Mouse (Mus musculus): Measurements from ENCODE around the gene Gpr135. TPM values are rescaled to one million over a fixed set of nuclear protein-coding genes. Genes with fewer than 3 reads are reported as not detected.

Gpr135 gene
- polyA plus RNA-seq (2015; fragmentation: Nextera tagmentation; extraction: Ambion mirVana), result 0.54 and 0.62 TPM in 2 replicates

GRCm38 (mm10) chr12:72070327-72071269, at the start of gene Gpr135:
Gpr135 (minus strand) TSS chr12:72071125.
- Histone ChIP-seq H3K9ac (ENCODE audit: low read length) (peak within 1 kb of the TSS; percentile 59), H3K27me3 (ENCODE audit: control insufficient read depth, insufficient read depth, low read length) (peaks cover 4% of the 10 kb centered on the region; the same call in 1 of the 2 replicates), H3K4me1 (replicated peaks; ENCODE audit: control insufficient read depth, insufficient read depth) (0 out of 2 replicates have a peak, but pooled peaks cover 2% of the 10 kb centered on the region), H3K4me2 (replicated peaks; ENCODE audit: low read depth) (peak within 1 kb of the TSS; percentile 96), H3K4me3 (ENCODE audit: low read depth, low read length) (peak within 1 kb of the TSS; percentile 60), H3K27ac (replicated peaks) (0 out of 2 replicates have a peak within 1 kb of the TSS, but pooled peaks have one; percentile 4), H3K36me3 (ENCODE audit: control insufficient read depth, insufficient read depth, low read length) (no peaks in the 10 kb centered on the region), H3K9me3 (ENCODE audit: control insufficient read depth, low read length) (no peaks in the 10 kb centered on the region)
- peak; percentile 86 for ATAC-seq (ENCODE audit: low FRiP score, low TSS enrichment)
- no peak for TF ChIP-seq EP300 (optimal IDR thresholded peaks at IDR 0.05)
- peak; percentile 88 for TF ChIP-seq CTCF (IDR thresholded peaks at IDR 0.05; ENCODE audit: low read depth)
- DNase-seq (ENCODE audit: low spot score), result peak; percentile 84
- under 1% methylated on average over 91 of the region's 94 CpGs for WGBS

- no peaks in the 10 kb centered on the region for H3K27me3 ChIP-seq (ENCODE audit: control insufficient read depth, insufficient read depth, low read length)
- TF ChIP-seq EP300 (optimal IDR thresholded peaks at IDR 0.05) (no peak), CTCF (IDR thresholded peaks at IDR 0.05; ENCODE audit: low read depth) (no peak)
- 66% methylated on average over 20 of the region's 23 CpGs for WGBS
- no peak overlapping the region for H3K4me2 ChIP-seq (replicated peaks; ENCODE audit: low read depth)
- no peak overlapping the region for H3K4me3 ChIP-seq (ENCODE audit: low read depth, low read length)
- ATAC-seq (ENCODE audit: low FRiP score, low TSS enrichment), result no peak
- no peak overlapping the region for H3K9ac ChIP-seq (ENCODE audit: low read length)
- no peaks in the 10 kb centered on the region for H3K36me3 ChIP-seq (ENCODE audit: control insufficient read depth, insufficient read depth, low read length)
- no peaks in the 10 kb centered on the region for H3K4me1 ChIP-seq (replicated peaks; ENCODE audit: control insufficient read depth, insufficient read depth)
- H3K27ac ChIP-seq (replicated peaks), result no peak overlapping the region
- DNase-seq (ENCODE audit: low spot score), result no peak
- no peaks in the 10 kb centered on the region for H3K9me3 ChIP-seq (ENCODE audit: control insufficient read depth, low read length)
Observed at GRCm38 (mm10) chr12:72115686-72116345, 44.9 kb upstream of the Gpr135 start.

DNA sequence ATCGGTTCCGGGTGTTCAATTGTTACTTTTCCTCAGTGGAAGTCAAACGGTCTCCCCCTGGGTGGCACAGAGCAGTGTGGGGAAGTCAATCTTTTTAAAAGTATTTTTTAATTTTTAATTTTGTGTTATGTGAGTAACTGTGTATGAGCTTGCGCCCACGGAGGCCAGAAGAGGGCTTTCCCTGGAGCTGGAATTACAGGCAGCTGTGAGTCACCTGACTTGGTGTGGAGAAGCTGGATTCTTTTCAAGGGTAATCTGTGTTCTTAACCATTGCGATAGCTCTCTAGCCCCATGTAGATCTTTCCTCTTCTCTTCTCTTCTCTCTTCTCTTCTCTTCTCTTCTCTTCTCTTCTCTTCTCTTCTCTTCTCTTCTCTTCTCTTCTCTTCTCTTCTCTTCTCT, 44.2 kb upstream of the Gpr135 start:
- WGBS, result 69% methylated on average over 6 of the region's 6 CpGs

GRCm38 (mm10) chr12:72104525-72105281, 33.8 kb upstream of the Gpr135 start:
- Histone ChIP-seq H3K36me3 (ENCODE audit: control insufficient read depth, insufficient read depth, low read length) (no peaks in the 10 kb centered on the region), H3K9ac (ENCODE audit: low read length) (no peak overlapping the region), H3K4me1 (replicated peaks; ENCODE audit: control insufficient read depth, insufficient read depth) (no peaks in the 10 kb centered on the region), H3K4me3 (ENCODE audit: low read depth, low read length) (no peak overlapping the region), H3K4me2 (replicated peaks; ENCODE audit: low read depth) (no peak overlapping the region), H3K27ac (replicated peaks) (no peak overlapping the region), H3K9me3 (ENCODE audit: control insufficient read depth, low read length) (no peaks in the 10 kb centered on the region), H3K27me3 (ENCODE audit: control insufficient read depth, insufficient read depth, low read length) (no peaks in the 10 kb centered on the region)
- DNase-seq (ENCODE audit: low spot score) (peak; percentile 66), ATAC-seq (ENCODE audit: low FRiP score, low TSS enrichment) (peak; percentile 49)
- WGBS, result 34% methylated on average over 14 of the region's 14 CpGs
- TF ChIP-seq EP300 (optimal IDR thresholded peaks at IDR 0.05) (no peak), CTCF (IDR thresholded peaks at IDR 0.05; ENCODE audit: low read depth) (peak; percentile 91)

More for the DNA sequence above, 44.2 kb upstream of the Gpr135 start:
- H3K4me3 ChIP-seq (ENCODE audit: low read depth, low read length), result no peak overlapping the region
- ATAC-seq (ENCODE audit: low FRiP score, low TSS enrichment) (no peak), DNase-seq (ENCODE audit: low spot score) (no peak)
- no peaks in the 10 kb centered on the region for H3K4me1 ChIP-seq (replicated peaks; ENCODE audit: control insufficient read depth, insufficient read depth)
- H3K4me2 ChIP-seq (replicated peaks; ENCODE audit: low read depth), result no peak overlapping the region
- H3K27ac ChIP-seq (replicated peaks), result no peak overlapping the region
- no peaks in the 10 kb centered on the region for H3K9me3 ChIP-seq (ENCODE audit: control insufficient read depth, low read length)
- H3K9ac ChIP-seq (ENCODE audit: low read length), result no peak overlapping the region
- no peaks in the 10 kb centered on the region for H3K36me3 ChIP-seq (ENCODE audit: control insufficient read depth, insufficient read depth, low read length)
- no peak for TF ChIP-seq CTCF (IDR thresholded peaks at IDR 0.05; ENCODE audit: low read depth)
- H3K27me3 ChIP-seq (ENCODE audit: control insufficient read depth, insufficient read depth, low read length), result no peaks in the 10 kb centered on the region

DNA sequence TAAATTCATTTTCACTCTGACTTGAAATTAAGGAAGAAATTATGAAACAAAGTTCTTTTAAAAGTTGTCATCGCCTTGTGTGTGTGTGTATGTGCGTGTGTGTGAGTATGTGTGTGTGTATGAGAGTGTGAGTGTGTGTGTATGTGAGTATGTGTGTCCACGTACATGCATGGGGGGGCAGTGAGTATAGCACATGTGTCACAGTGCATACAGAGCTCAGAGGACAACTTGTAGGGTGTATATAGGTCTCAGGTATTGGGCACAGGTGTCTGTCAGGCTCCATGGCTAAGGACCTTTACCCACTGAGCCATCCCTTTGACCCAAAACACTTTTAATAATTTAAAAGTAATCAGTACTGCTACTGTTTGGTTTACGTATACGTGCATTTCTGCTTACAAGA, 33.1 kb upstream of the Gpr135 start:
- H3K9ac ChIP-seq (ENCODE audit: low read length), result no peak overlapping the region
- DNase-seq (ENCODE audit: low spot score) (no peak), ATAC-seq (ENCODE audit: low FRiP score, low TSS enrichment) (no peak)
- H3K4me3 ChIP-seq (ENCODE audit: low read depth, low read length), result no peak overlapping the region
- H3K27me3 ChIP-seq (ENCODE audit: control insufficient read depth, insufficient read depth, low read length), result no peaks in the 10 kb centered on the region
- WGBS, result 74% methylated on average over 5 of the region's 5 CpGs
- no peak overlapping the region for H3K27ac ChIP-seq (replicated peaks)
- no peaks in the 10 kb centered on the region for H3K4me1 ChIP-seq (replicated peaks; ENCODE audit: control insufficient read depth, insufficient read depth)
- H3K9me3 ChIP-seq (ENCODE audit: control insufficient read depth, low read length), result no peaks in the 10 kb centered on the region
- no peaks in the 10 kb centered on the region for H3K36me3 ChIP-seq (ENCODE audit: control insufficient read depth, insufficient read depth, low read length)
- TF ChIP-seq CTCF (IDR thresholded peaks at IDR 0.05; ENCODE audit: low read depth) (no peak), EP300 (optimal IDR thresholded peaks at IDR 0.05) (no peak)
- H3K4me2 ChIP-seq (replicated peaks; ENCODE audit: low read depth), result no peak overlapping the region

Measured in stomach, postnatal 0 days (tissue).